Mouse (Mus musculus): ENCODE data around the gene Mrpl44. TPM values are rescaled to one million over a fixed set of nuclear protein-coding genes. Genes with fewer than 3 reads are reported as not detected.

Mrpl44 gene
- total and polyA plus RNA-seq, 2 experiments = 9.2 to 22.7 TPM

DNA sequence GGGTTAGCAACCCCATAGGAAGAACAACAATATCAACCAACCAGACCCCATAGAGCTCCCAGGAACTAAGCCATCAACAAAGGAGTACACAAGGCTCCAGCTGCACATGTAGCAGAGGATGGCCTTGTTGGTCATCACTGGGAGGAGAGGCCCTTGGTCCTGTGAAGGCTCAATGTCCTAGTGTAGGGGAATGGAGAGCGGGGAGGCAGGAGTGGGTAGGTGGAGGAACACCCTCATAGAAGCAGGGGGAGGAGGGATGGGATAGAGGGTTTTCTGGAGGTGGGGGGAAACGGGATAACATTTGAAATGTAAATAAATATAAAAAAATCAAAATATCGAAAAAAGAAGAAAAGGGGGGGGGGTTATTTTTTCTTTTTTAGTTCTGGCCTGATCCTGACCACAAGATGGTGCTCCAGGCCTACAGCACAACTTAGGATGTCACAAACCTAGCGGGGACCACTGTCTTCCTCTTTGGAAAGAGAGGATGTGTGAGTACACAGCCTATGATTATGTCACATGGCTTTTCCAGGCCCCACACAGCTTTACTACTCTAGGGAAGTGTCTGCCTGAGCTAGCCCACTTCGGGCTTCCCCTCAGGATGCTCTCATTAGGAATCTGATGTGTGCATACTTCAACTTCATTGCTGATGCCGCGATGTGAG, 10.6 kb downstream of the Mrpl44 start:
- Histone ChIP-seq H3K27me3 (ENCODE audit: control insufficient read depth, insufficient read depth, low read length) (no peaks in the 10 kb centered on the region), H3K4me3 (ENCODE audit: insufficient read depth, low read depth, low read length) (no peak overlapping the region), H3K27ac (replicated peaks; ENCODE audit: insufficient read depth, low read depth, low read length) (no peak overlapping the region), H3K4me1 (ENCODE audit: control insufficient read depth, insufficient read depth, low read length) (no peaks in the 10 kb centered on the region), H3K79me2 (ENCODE audit: control insufficient read depth, insufficient read depth, low read length) (no peaks in the 10 kb centered on the region), H3K36me3 (ENCODE audit: control insufficient read depth, insufficient read depth, low read length) (peaks cover 14% of the 10 kb centered on the region), H3K9ac (ENCODE audit: low read depth, low read length) (no peak overlapping the region)
- 63% methylated on average over 7 of the region's 7 CpGs for WGBS
- TF ChIP-seq CTCF (IDR thresholded peaks at IDR 0.05; ENCODE audit: low read depth, low read length) (peak; percentile 25; the same call in 1 of the 2 replicates), POLR2A (IDR thresholded peaks at IDR 0.05; ENCODE audit: extremely low read depth, insufficient read depth, low read length) (no peak)
- DNase-seq (ENCODE audit: extremely low read depth, low read depth, low spot score) = no peak

DNA sequence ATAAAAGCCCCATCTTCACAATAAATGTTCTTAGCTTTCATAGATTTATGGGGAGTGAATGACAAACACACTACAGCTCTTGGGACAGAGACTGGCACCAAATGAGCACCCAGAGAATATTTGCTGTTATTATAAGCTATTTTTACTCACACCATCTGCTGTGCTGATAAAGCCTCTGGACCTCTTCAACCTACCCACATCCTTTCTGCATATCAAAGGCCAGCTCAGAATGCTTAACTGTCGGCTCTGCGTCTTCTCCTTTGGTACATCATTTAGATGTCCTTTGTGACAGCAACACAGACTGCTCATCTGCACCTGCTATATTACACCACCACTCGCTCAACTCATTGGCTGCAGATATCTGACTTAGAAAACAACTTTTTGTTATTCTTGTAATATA, 21.3 kb downstream of the Mrpl44 start:
- Histone ChIP-seq H3K27ac (replicated peaks; ENCODE audit: insufficient read depth, low read depth, low read length) (no peak overlapping the region), H3K4me3 (ENCODE audit: insufficient read depth, low read depth, low read length) (no peak overlapping the region), H3K9ac (ENCODE audit: low read depth, low read length) (no peak overlapping the region), H3K36me3 (ENCODE audit: control insufficient read depth, insufficient read depth, low read length) (no peaks in the 10 kb centered on the region), H3K27me3 (ENCODE audit: control insufficient read depth, insufficient read depth, low read length) (no peaks in the 10 kb centered on the region), H3K4me1 (ENCODE audit: control insufficient read depth, insufficient read depth, low read length) (no peaks in the 10 kb centered on the region), H3K79me2 (ENCODE audit: control insufficient read depth, insufficient read depth, low read length) (no peaks in the 10 kb centered on the region)
- 88% methylated on average over 3 of the region's 3 CpGs for WGBS
- DNase-seq (ENCODE audit: extremely low read depth, low read depth, low spot score) = no peak
- TF ChIP-seq POLR2A (IDR thresholded peaks at IDR 0.05; ENCODE audit: extremely low read depth, insufficient read depth, low read length) = no peak
- TF ChIP-seq CTCF (IDR thresholded peaks at IDR 0.05; ENCODE audit: low read depth, low read length) = no peak

DNA sequence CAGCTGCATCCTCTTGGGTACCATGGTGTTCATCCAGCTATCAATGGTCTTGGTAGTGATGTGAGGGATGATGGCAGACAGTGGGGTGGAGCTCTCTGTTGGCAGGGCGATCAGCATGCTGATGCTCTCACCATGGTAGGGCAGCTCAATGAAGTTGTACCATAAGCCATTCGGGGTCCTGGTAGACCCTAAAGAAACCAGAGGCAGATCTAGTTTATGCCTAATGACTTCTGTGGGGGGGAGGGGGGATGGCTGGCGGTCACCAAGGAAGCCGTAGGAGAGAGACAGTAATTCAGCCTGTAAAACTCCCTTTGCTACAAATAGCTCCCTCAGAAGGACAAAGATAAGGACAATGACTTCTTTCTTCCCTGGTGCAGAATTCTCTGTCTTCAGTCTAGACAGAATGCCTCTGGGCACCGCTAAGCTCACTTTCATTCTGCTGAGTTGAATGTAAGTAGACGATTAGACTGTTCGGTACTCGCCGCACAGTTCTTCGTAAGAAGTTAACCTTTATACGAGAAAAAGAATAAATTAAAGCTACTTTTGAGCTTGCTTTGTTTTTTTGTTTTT, 27.1 kb downstream of the Mrpl44 start:
- Histone ChIP-seq H3K9ac (ENCODE audit: low read depth, low read length) (no peak overlapping the region), H3K79me2 (ENCODE audit: control insufficient read depth, insufficient read depth, low read length) (no peaks in the 10 kb centered on the region), H3K36me3 (ENCODE audit: control insufficient read depth, insufficient read depth, low read length) (no peaks in the 10 kb centered on the region), H3K27ac (replicated peaks; ENCODE audit: insufficient read depth, low read depth, low read length) (no peak overlapping the region), H3K4me1 (ENCODE audit: control insufficient read depth, insufficient read depth, low read length) (no peaks in the 10 kb centered on the region), H3K27me3 (ENCODE audit: control insufficient read depth, insufficient read depth, low read length) (no peaks in the 10 kb centered on the region), H3K4me3 (ENCODE audit: insufficient read depth, low read depth, low read length) (no peak overlapping the region)
- no peak for TF ChIP-seq POLR2A (IDR thresholded peaks at IDR 0.05; ENCODE audit: extremely low read depth, insufficient read depth, low read length)
- no peak for TF ChIP-seq CTCF (IDR thresholded peaks at IDR 0.05; ENCODE audit: low read depth, low read length)
- no peak for DNase-seq (ENCODE audit: extremely low read depth, low read depth, low spot score)
- 93% methylated on average over 11 of the region's 11 CpGs for WGBS

DNA sequence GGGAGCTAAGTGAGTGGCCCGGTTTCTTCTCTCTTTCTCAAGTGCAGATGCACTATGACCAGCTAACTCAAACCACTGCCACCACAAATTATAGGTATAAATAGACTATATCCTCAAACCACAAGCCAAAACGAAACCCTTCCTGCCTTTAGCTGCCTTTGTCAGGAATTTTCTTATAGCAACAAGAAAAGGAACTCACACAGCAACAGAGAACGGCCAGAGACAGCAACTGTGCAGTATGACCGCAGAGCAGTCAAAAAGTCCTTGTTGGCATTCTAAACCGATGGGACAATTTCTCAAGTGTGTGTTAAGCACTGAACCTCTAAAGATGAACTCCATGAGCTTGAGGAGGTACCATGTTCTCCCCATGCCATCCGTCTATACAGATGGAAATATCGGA, 27.8 kb downstream of the Mrpl44 start:
- no peak for TF ChIP-seq CTCF (IDR thresholded peaks at IDR 0.05; ENCODE audit: low read depth, low read length)
- TF ChIP-seq POLR2A (IDR thresholded peaks at IDR 0.05; ENCODE audit: extremely low read depth, insufficient read depth, low read length) = no peak
- WGBS = 87% methylated on average over 7 of the region's 7 CpGs

GRCm38 (mm10) chr1:79806865-79807264, 31.0 kb downstream of the Mrpl44 start:
- WGBS = 87% methylated on average over 5 of the region's 5 CpGs
- DNase-seq (ENCODE audit: extremely low read depth, low read depth, low spot score) = no peak

More for the DNA sequence above, 27.8 kb downstream of the Mrpl44 start:
- Histone ChIP-seq H3K4me1 (ENCODE audit: control insufficient read depth, insufficient read depth, low read length) (no peaks in the 10 kb centered on the region), H3K27ac (replicated peaks; ENCODE audit: insufficient read depth, low read depth, low read length) (no peak overlapping the region), H3K4me3 (ENCODE audit: insufficient read depth, low read depth, low read length) (no peak overlapping the region), H3K36me3 (ENCODE audit: control insufficient read depth, insufficient read depth, low read length) (no peaks in the 10 kb centered on the region), H3K27me3 (ENCODE audit: control insufficient read depth, insufficient read depth, low read length) (no peaks in the 10 kb centered on the region), H3K79me2 (ENCODE audit: control insufficient read depth, insufficient read depth, low read length) (no peaks in the 10 kb centered on the region), H3K9ac (ENCODE audit: low read depth, low read length) (no peak overlapping the region)
- no peak for DNase-seq (ENCODE audit: extremely low read depth, low read depth, low spot score)

GRCm38 (mm10) chr1:79809447-79809846, 33.6 kb downstream of the Mrpl44 start:
- TF ChIP-seq POLR2A (IDR thresholded peaks at IDR 0.05; ENCODE audit: extremely low read depth, insufficient read depth, low read length) (no peak), CTCF (IDR thresholded peaks at IDR 0.05; ENCODE audit: low read depth, low read length) (no peak)
- no peaks in the 10 kb centered on the region for H3K27me3 ChIP-seq (ENCODE audit: control insufficient read depth, insufficient read depth, low read length)
- H3K27ac ChIP-seq (replicated peaks; ENCODE audit: insufficient read depth, low read depth, low read length) = no peak overlapping the region
- no peaks in the 10 kb centered on the region for H3K79me2 ChIP-seq (ENCODE audit: control insufficient read depth, insufficient read depth, low read length)
- H3K4me1 ChIP-seq (ENCODE audit: control insufficient read depth, insufficient read depth, low read length) = peaks cover 2% of the 10 kb centered on the region; the same call in 1 of the 2 replicates
- DNase-seq (ENCODE audit: extremely low read depth, low read depth, low spot score) = no peak
- H3K36me3 ChIP-seq (ENCODE audit: control insufficient read depth, insufficient read depth, low read length) = no peaks in the 10 kb centered on the region
- no peak overlapping the region for H3K9ac ChIP-seq (ENCODE audit: low read depth, low read length)
- no peak overlapping the region for H3K4me3 ChIP-seq (ENCODE audit: insufficient read depth, low read depth, low read length)
- 86% methylated on average over 3 of the region's 3 CpGs for WGBS

More at GRCm38 (mm10) chr1:79806865-79807264, 31.0 kb downstream of the Mrpl44 start:
- Histone ChIP-seq H3K4me1 (ENCODE audit: control insufficient read depth, insufficient read depth, low read length) (no peaks in the 10 kb centered on the region), H3K36me3 (ENCODE audit: control insufficient read depth, insufficient read depth, low read length) (no peaks in the 10 kb centered on the region), H3K4me3 (ENCODE audit: insufficient read depth, low read depth, low read length) (no peak overlapping the region), H3K27ac (replicated peaks; ENCODE audit: insufficient read depth, low read depth, low read length) (no peak overlapping the region), H3K27me3 (ENCODE audit: control insufficient read depth, insufficient read depth, low read length) (no peaks in the 10 kb centered on the region), H3K9ac (ENCODE audit: low read depth, low read length) (no peak overlapping the region), H3K79me2 (ENCODE audit: control insufficient read depth, insufficient read depth, low read length) (no peaks in the 10 kb centered on the region)
- TF ChIP-seq CTCF (IDR thresholded peaks at IDR 0.05; ENCODE audit: low read depth, low read length) (no peak), POLR2A (IDR thresholded peaks at IDR 0.05; ENCODE audit: extremely low read depth, insufficient read depth, low read length) (no peak)

All from liver, adult 2 months (tissue).